Mouse (Mus musculus) heart, postnatal 36 days (tissue): ENCODE data around the gene Atp8b5. TPM values are rescaled to one million over a fixed set of nuclear protein-coding genes. Genes with fewer than 3 reads are reported as not detected.

ENCODE experiments used
- DNase-seq, 2 experiments: peaks; one replicate each; pipeline ENCODE4 v3.0.0; 2021 to 2022
- intact Hi-C: fragments of 180-260 bp; cut with DNase I; formaldehyde crosslinking; loops from one replicate; pipeline ENCODE4 v1.15.1; 2025
- total RNA-seq, 2 experiments: library from RNA; stranded (reverse); gene quantifications; 2 replicates each; pipeline ENCODE4 v1.2.3; 2021

Atp8b5 gene
- total RNA-seq, 2 experiments from 2014 or later: 0.05 TPM; not detected in 1

- intact Hi-C loops: no loop called here
- DNase-seq: no peak
Measured at GRCm38 (mm10) chr4:43309696-43310338, 42.9 kb downstream of the Atp8b5 start.

DNA sequence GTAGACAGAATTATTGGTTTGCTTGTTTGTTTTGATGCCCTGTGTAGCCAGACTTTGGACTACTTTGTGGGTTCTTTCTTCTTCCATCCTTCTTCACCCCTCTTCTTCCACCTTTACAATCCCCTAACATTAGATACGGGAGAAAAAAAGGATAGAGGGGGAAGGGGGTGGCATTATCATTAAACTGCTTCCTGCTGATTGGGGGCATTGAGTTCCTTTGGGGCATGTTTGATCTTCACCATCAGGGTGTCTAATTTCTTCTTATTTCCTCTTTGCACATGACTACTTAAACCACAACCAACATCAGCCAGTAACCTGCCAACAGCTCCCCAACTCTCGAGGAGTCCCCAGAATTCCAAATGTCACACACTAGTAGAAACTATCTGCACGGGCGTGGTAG lies 54.6 kb downstream of the Atp8b5 start:
- DNase-seq: no peak
- intact Hi-C loops: no loop called here

GRCm38 (mm10) chr4:43322336-43322735 lies 55.4 kb downstream of the Atp8b5 start:
- no peak for DNase-seq
- intact Hi-C loops: no loop called here

DNA sequence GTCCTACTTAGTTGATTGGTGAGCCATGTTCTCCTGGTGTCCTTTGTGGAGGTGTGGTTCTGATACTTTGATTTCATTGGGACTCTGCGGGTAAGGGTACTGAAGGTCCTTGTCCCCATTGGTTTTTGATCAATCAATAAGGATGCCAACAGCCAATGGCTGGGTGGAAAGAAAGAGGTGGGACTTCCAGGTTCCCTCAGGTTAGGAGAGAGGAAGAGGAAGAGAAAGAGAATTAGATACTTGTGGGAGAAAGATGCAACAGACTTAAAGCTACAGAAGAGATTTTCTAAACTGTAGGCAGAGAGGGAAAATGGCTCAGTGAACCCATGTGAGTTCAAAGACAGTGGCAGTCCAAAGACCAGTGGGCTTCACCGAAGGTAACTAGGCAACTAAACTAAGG lies 60.2 kb downstream of the Atp8b5 start:
- intact Hi-C loops: no loop called here

GRCm38 (mm10) chr4:43334771-43335170 lies 67.8 kb downstream of the Atp8b5 start:
- DNase-seq: no peak
- intact Hi-C loops: no loop called here

More for the DNA sequence above, 60.2 kb downstream of the Atp8b5 start:
- no peak for DNase-seq

DNA sequence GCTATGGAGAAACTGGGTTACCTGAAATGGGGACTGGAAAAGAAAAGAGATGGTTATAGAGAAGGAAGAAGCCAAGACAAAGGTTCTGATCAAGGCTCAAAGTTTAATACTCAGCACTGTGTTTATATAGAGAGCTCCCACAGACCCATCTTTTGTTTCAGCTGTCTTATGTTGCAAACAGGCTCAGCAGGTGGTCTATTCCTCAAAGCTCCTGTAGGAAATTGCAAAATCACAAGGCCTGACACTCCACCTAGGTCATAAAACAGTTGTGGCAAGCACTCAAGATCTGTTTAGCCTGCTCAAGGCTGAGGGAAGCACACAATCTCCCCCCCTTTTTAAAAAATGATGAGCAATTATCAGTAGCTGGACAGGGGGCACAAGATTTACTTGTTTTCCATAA lies 69.2 kb downstream of the Atp8b5 start:
- DNase-seq: no peak
- intact Hi-C loops: no loop called here

DNA sequence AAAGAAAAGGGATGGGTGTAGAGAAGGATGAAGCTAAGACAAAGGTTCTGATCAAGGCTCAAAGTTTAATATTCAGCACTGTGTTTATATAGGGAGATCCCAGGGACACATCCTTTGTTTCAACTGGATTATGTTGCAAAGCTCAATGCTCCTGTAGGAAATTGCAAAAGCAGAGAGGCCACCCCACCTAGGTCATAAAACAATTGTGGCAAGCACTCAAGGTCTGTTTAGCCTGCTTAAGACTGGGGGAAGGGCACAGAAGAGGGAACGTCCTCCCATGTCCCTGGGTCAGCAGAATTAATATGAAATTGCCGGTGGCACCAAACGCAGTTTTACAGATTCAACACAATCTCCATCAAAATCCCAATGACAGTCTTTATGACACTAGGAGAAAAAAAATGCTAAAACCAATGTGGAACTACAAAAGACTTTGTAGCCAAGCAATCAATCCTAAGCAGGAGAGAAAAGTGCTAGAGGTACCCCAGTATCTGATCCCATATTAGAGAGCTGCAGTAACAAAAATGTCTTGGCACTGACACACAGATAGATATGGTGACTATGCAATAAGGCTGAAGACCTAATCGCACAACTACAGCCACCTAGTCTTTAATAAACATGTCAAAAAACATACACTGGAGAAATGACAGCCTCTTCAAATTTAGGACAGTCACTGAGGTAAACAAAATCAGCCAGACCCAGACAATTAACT lies 73.3 kb downstream of the Atp8b5 start:
- intact Hi-C loops: no loop called here
- peak in 1 of 2 experiments; percentile 10 for DNase-seq

DNA sequence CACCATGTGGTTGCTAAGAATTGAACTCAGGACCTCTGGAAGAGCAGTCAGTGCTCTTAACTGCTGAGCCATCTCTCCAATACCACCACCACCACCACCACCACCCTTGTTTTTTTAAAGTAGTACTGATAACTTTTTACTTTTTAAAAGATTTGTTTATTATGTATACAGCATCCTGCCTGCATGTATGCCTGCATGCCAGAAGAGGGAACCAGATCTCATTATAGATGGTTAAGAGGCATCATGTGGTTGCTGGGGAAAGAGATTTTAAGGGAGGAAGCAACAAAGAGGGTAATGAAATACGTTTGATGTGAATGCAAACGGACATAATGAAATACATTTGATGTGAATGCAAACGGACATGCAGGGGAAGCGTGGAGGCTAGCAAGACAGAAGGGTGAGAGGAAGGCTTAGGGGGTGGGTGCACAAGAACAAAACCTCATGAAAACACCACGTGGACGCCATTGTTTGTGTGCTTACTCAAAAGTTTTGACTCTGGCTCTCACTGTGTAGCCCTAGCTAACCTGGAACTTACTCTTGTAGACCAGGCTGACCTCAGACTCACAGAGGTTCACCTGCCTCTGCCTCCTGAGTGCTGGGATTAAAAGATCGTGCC lies 74.4 kb downstream of the Atp8b5 start:
- DNase-seq: no peak
- intact Hi-C loops: no loop called here

DNA sequence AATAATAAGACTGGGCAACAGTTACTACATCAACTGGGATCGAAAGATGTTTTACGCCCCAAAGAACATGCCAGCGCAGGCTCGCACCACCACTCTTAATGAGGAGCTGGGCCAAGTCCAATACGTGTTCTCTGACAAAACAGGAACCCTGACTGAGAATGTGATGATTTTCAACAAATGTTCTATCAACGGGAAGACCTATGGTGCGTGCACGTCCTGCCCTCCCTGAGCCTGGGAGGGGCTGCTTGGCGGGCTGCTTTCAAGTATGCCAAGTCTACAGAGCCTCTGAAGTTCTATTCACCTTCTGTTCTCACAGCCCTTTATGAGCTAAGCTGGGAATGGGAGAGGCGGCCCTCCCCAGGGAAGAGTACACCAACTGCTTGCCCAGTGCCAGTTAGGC lies 75.5 kb downstream of the Atp8b5 start:
- no peak for DNase-seq
- intact Hi-C loops: no loop called here

DNA sequence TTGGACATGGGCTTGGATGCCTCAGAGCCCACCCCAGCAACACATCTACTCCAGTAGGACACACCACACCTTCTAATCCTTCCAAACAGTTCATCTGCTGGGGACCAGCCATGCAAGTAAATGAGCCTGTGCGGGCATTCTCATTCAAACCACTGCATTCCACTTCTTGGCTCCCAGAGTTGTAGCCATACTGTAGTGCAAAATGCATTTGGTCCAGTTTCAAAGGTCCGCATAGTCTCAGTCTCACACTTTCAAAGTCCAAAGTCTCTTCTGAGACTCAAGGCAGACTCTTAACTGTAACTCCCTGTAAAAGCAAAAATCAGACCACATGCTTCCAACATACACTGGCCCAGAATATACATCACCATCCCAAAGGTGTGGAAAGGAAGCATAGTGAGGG lies 78.0 kb downstream of the Atp8b5 start:
- DNase-seq: no peak
- intact Hi-C loops: no loop called here

- no peak for DNase-seq
- intact Hi-C loops: no loop called here
Measured at GRCm38 (mm10) chr4:43349206-43349605, 82.2 kb downstream of the Atp8b5 start.

DNA sequence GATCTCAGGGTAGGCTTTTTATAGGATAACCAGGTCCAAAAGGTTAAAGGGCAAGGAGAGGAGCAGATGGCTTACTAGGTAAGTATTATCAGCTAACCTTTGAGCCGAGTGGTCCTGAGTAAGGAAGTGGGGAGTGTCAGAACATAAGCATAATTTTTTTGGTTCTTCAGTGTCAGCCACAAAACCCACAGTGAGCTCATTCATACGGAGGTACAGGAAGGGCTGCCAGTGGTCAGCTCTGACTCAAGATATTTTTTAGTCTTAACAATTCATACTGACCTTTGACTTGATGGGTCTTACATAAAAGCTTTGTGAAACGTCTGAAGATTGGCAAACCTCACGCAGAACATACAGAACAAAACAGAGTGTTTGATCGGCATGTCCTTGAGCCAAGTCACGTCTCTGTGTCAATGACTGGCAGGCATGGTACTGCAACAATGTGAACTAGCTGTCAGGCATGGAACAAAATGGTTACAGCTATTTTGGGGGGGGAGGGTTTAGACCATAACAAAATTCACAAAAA lies 83.1 kb downstream of the Atp8b5 start:
- intact Hi-C loops: no loop called here
- no peak for DNase-seq

- intact Hi-C loops: no loop called here
- no peak for DNase-seq
Measured at GRCm38 (mm10) chr4:43353662-43354061, 86.7 kb downstream of the Atp8b5 start.

DNA sequence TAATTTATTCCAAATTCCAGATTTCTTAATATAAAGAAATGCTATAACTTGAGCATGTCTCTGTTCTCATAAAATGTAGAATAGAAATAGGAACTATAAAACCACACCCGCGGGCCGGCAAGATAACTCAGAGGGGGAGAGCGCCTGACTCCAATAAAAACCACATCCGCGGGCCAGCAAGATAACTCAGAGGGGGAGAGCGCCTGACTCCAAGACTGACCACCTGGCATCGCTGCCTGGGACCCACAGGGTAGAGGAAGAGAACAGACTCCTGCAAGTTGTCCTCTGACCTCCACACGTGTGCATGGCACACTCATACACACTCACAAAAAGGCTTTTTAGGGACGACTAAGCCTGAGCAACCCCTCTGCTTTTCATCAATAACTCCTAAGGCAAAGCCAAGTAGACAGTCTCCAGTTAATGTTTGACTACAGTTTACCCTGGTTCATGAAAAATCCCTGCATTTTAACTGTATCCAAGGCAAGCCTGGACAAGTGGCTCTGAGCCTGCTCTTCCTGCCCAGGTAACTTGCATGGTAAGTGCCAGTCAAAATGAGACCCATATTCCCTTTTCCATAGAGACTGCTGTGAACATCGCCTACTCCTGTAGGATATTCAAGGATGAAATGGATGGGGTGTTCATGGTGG lies 98.1 kb downstream of the Atp8b5 start:
- DNase-seq: no peak
- intact Hi-C loops: no loop called here

- intact Hi-C loops: no loop called here
- no peak for DNase-seq
Measured at GRCm38 (mm10) chr4:43367295-43367694, 100.3 kb downstream of the Atp8b5 start.

GRCm38 (mm10) chr4:43367787-43368186 lies 100.8 kb downstream of the Atp8b5 start:
- DNase-seq: no peak
- intact Hi-C loops: no loop called here

GRCm38 (mm10) chr4:43371406-43371805 lies 104.4 kb downstream of the Atp8b5 start:
- intact Hi-C loops: no loop called here
- no peak for DNase-seq

- intact Hi-C loops: no loop called here
- no peak for DNase-seq
Measured at GRCm38 (mm10) chr4:43372155-43372554, 105.2 kb downstream of the Atp8b5 start.

- intact Hi-C loops: no loop called here
- DNase-seq: no peak
Measured at GRCm38 (mm10) chr4:43374266-43374665, 107.3 kb downstream of the Atp8b5 start.

- intact Hi-C loops: no loop called here
- no peak for DNase-seq
Measured at GRCm38 (mm10) chr4:43379601-43380000, 112.6 kb downstream of the Atp8b5 start.

GRCm38 (mm10) chr4:43380951-43381350 lies 114.0 kb downstream of the Atp8b5 start:
- no peak for DNase-seq
- intact Hi-C loops: loop anchor here (1.0 to 5.0 kb wide), 3 partner anchors 39 to 114 kb away; partner anchors contain the start of gene Atp8b5
